Mouse (Mus musculus) ES-E14 (cell line): ENCODE data around the gene Cfb.

Experiments
- CHD2 ChIP-seq: IDR thresholded peaks from 2 replicates; pipeline ENCODE4 v1.6.1; 2014; ENCODE audit warnings: mild to moderate bottlenecking, low read depth, low read length, inconsistent platforms
- HCFC1 ChIP-seq: IDR thresholded peaks from 2 replicates; pipeline ENCODE4 v1.6.1; 2012; ENCODE audit warnings: low read length, inconsistent platforms, borderline replicate concordance; ENCODE audit not compliant: insufficient read depth
- MAFK ChIP-seq: IDR thresholded peaks from 2 replicates; pipeline ENCODE4 v1.6.1; 2014; ENCODE audit warnings: mild to moderate bottlenecking, low read depth, low read length, inconsistent platforms; ENCODE audit not compliant: insufficient read depth
- ZC3H11A ChIP-seq: IDR thresholded peaks from 2 replicates; pipeline ENCODE4 v1.6.1; 2012; ENCODE audit warnings: low read depth, mild to moderate bottlenecking, inconsistent platforms, low read length, borderline replicate concordance

- TF ChIP-seq CHD2 (no peak), MAFK (no peak), HCFC1 (no peak), ZC3H11A (no peak)
These were observed 34.0 kb upstream of the Cfb start for GRCm38 (mm10) chr17:34896366-34896765.
